Mouse (Mus musculus) liver, embryonic 13.5 days (tissue): ENCODE measurements around the gene Sdc1. TPM values are rescaled to one million over a fixed set of nuclear protein-coding genes. Genes with fewer than 3 reads are reported as not detected.

ENCODE experiments used
- ATAC-seq: fragments of 200-750 bp; cut with Nextera tagmentation; 2 replicates; pipeline ENCODE4 v1.8.0; 2017; ENCODE audit warnings: low read depth, mild to moderate bottlenecking, moderate number of reproducible peaks, moderate library complexity
- DNase-seq: peaks from one replicate; pipeline ENCODE4 v3.0.0; 2022
- H3K27ac ChIP-seq: fragments of 300-500 bp; sonication (generic); 2 replicates; pipeline ENCODE4 v1.5.1; 2015; ENCODE audit warnings: moderate library complexity, mild to moderate bottlenecking, inconsistent platforms
- H3K27me3 ChIP-seq: fragments of 300-500 bp; sonication (generic); 2 replicates; pipeline ENCODE4 v1.6.1; 2015; ENCODE audit warnings: mild to moderate bottlenecking, inconsistent platforms
- H3K36me3 ChIP-seq: fragments of 300-500 bp; sonication (generic); 2 replicates; pipeline ENCODE4 v1.6.1; 2015; ENCODE audit warnings: mild to moderate bottlenecking, inconsistent platforms
- H3K4me1 ChIP-seq: fragments of 300-500 bp; sonication (generic); replicated peaks from 2 replicates; pipeline ENCODE4 v1.6.1; 2015; ENCODE audit warnings: inconsistent platforms
- H3K4me2 ChIP-seq: fragments of 300-500 bp; sonication (generic); 2 replicates; pipeline ENCODE4 v1.6.1; 2015; ENCODE audit warnings: inconsistent platforms, mild to moderate bottlenecking, moderate library complexity
- H3K4me3 ChIP-seq: fragments of 300-500 bp; sonication (generic); replicated peaks from 2 replicates; pipeline ENCODE4 v1.5.1; 2015; ENCODE audit warnings: mild to moderate bottlenecking, inconsistent platforms
- H3K9ac ChIP-seq: fragments of 300-500 bp; sonication (generic); 2 replicates; pipeline ENCODE4 v1.6.1; 2015; ENCODE audit warnings: mild to moderate bottlenecking, inconsistent platforms
- H3K9me3 ChIP-seq: fragments of 300-500 bp; sonication (generic); replicated peaks from 2 replicates; pipeline ENCODE4 v1.6.1; 2016; ENCODE audit warnings: inconsistent platforms
- WGBS: fragments of 180-500 bp; shearing (Covaris S2); methylation state at CpG from one replicate; pipeline ENCODE4 v1.1.7; 2015; ENCODE audit not compliant: insufficient replicate concordance; 5-methylcytosine and 5-hydroxymethylcytosine counted together
- polyA plus RNA-seq: library from polyadenylated mRNA; unstranded; fragments of >200 nt; fragmentation: Nextera tagmentation; extraction: Ambion mirVana; gene quantifications from 2 replicates; pipeline ENCODE4 v1.2.1, GENCODE M21; 2015

Gene Sdc1
- polyA plus RNA-seq, 1 experiment from 2014 or later, result 23.3 TPM

GRCm38 (mm10) chr12:8764221-8764930, 6.7 kb upstream of the Sdc1 start:
- H3K4me3 ChIP-seq, result no peak overlapping the region
- H3K27me3 ChIP-seq, result no peaks in the 10 kb centered on the region
- no peak overlapping the region for H3K4me2 ChIP-seq
- H3K9ac ChIP-seq, result no peak overlapping the region
- no peak for ATAC-seq
- no peaks in the 10 kb centered on the region for H3K9me3 ChIP-seq
- H3K4me1 ChIP-seq, result no peaks in the 10 kb centered on the region
- 66% methylated on average over 15 of the region's 15 CpGs for WGBS
- H3K27ac ChIP-seq, result no peak overlapping the region
- no peak for DNase-seq
- no peaks in the 10 kb centered on the region for H3K36me3 ChIP-seq

GRCm38 (mm10) chr12:8771844-8772380, 789 bp downstream of the Sdc1 start:
- peak overlapping the region; percentile 58 for H3K27ac ChIP-seq
- no peaks in the 10 kb centered on the region for H3K36me3 ChIP-seq
- H3K27me3 ChIP-seq, result peaks cover 44% of the 10 kb centered on the region
- ATAC-seq (peak; percentile 10; the same call in 1 of the 2 replicates), DNase-seq (peak; percentile 8)
- WGBS, result under 1% methylated on average over 34 of the region's 37 CpGs
- peak overlapping the region; percentile 71 for H3K4me3 ChIP-seq
- H3K4me2 ChIP-seq, result peak overlapping the region; percentile 96
- H3K9me3 ChIP-seq, result no peaks in the 10 kb centered on the region
- peak overlapping the region; percentile 79 for H3K9ac ChIP-seq
- peaks cover 55% of the 10 kb centered on the region for H3K4me1 ChIP-seq

- DNase-seq (peak; percentile 20), ATAC-seq (peak; percentile 34)
- peak overlapping the region; percentile 71 for H3K4me3 ChIP-seq
- H3K27ac ChIP-seq, result peak overlapping the region; percentile 58; the same call in 1 of the 2 replicates
- peaks cover 59% of the 10 kb centered on the region for H3K4me1 ChIP-seq
- peaks cover 44% of the 10 kb centered on the region for H3K27me3 ChIP-seq
- under 1% methylated on average over 52 of the region's 55 CpGs for WGBS
- no peaks in the 10 kb centered on the region for H3K36me3 ChIP-seq
- H3K9ac ChIP-seq, result peak overlapping the region; percentile 79
- peak overlapping the region; percentile 96 for H3K4me2 ChIP-seq
- H3K9me3 ChIP-seq, result no peaks in the 10 kb centered on the region
Measured at GRCm38 (mm10) chr12:8772451-8773143, 1.5 kb downstream of the Sdc1 start.

GRCm38 (mm10) chr12:8773336-8773735, 2.2 kb downstream of the Sdc1 start:
- DNase-seq (no peak), ATAC-seq (no peak)
- peak overlapping the region; percentile 96 for H3K4me2 ChIP-seq
- 56% methylated on average over 6 of the region's 6 CpGs for WGBS
- peak overlapping the region; percentile 79; the same call in 1 of the 2 replicates for H3K9ac ChIP-seq
- H3K9me3 ChIP-seq, result no peaks in the 10 kb centered on the region
- H3K36me3 ChIP-seq, result no peaks in the 10 kb centered on the region
- H3K4me1 ChIP-seq, result peaks cover 63% of the 10 kb centered on the region
- peaks cover 44% of the 10 kb centered on the region for H3K27me3 ChIP-seq
- peak overlapping the region; percentile 71 for H3K4me3 ChIP-seq
- no peak overlapping the region; the same call in 1 of the 2 replicates for H3K27ac ChIP-seq

GRCm38 (mm10) chr12:8774183-8774582, 3.1 kb downstream of the Sdc1 start:
- H3K36me3 ChIP-seq, result no peaks in the 10 kb centered on the region
- H3K4me3 ChIP-seq, result no peak overlapping the region
- H3K9ac ChIP-seq, result no peak overlapping the region
- H3K4me1 ChIP-seq, result peaks cover 65% of the 10 kb centered on the region
- no peak overlapping the region for H3K27ac ChIP-seq
- ATAC-seq (no peak), DNase-seq (no peak)
- H3K9me3 ChIP-seq, result no peaks in the 10 kb centered on the region
- H3K4me2 ChIP-seq, result no peak overlapping the region
- peaks cover 44% of the 10 kb centered on the region for H3K27me3 ChIP-seq

- Histone ChIP-seq H3K27me3 (peaks cover 27% of the 10 kb centered on the region), H3K9me3 (no peaks in the 10 kb centered on the region), H3K4me1 (peaks cover 77% of the 10 kb centered on the region), H3K27ac (no peak overlapping the region), H3K4me3 (no peak overlapping the region), H3K9ac (no peak overlapping the region), H3K36me3 (no peaks in the 10 kb centered on the region), H3K4me2 (no peak overlapping the region)
- 77% methylated on average over 7 of the region's 7 CpGs for WGBS
- ATAC-seq (no peak), DNase-seq (no peak)
Measured at GRCm38 (mm10) chr12:8776206-8776605, 5.1 kb downstream of the Sdc1 start.

- no peak for DNase-seq
- no peak overlapping the region for H3K27ac ChIP-seq
- H3K9me3 ChIP-seq, result no peaks in the 10 kb centered on the region
- ATAC-seq, result no peak
- H3K36me3 ChIP-seq, result no peaks in the 10 kb centered on the region
- WGBS, result 32% methylated on average over 3 of the region's 3 CpGs
- peaks cover 77% of the 10 kb centered on the region for H3K4me1 ChIP-seq
- no peak overlapping the region for H3K9ac ChIP-seq
- H3K4me3 ChIP-seq, result no peak overlapping the region
- no peak overlapping the region for H3K4me2 ChIP-seq
- H3K27me3 ChIP-seq, result peaks cover 22% of the 10 kb centered on the region
Measured at GRCm38 (mm10) chr12:8776741-8777140, 5.6 kb downstream of the Sdc1 start.

GRCm38 (mm10) chr12:8778106-8778505, 7.0 kb downstream of the Sdc1 start:
- H3K4me2 ChIP-seq, result no peak overlapping the region
- no peak for DNase-seq
- peaks cover 74% of the 10 kb centered on the region for H3K4me1 ChIP-seq
- H3K9me3 ChIP-seq, result no peaks in the 10 kb centered on the region
- H3K27ac ChIP-seq, result no peak overlapping the region
- WGBS, result 73% methylated on average over 7 of the region's 7 CpGs
- no peak overlapping the region for H3K4me3 ChIP-seq
- peaks cover 8% of the 10 kb centered on the region for H3K27me3 ChIP-seq
- no peaks in the 10 kb centered on the region for H3K36me3 ChIP-seq
- no peak overlapping the region for H3K9ac ChIP-seq
- ATAC-seq, result no peak

- peak overlapping the region; percentile 9; the same call in 1 of the 2 replicates for H3K27ac ChIP-seq
- no peaks in the 10 kb centered on the region for H3K27me3 ChIP-seq
- H3K9ac ChIP-seq, result no peak overlapping the region
- H3K9me3 ChIP-seq, result no peaks in the 10 kb centered on the region
- H3K4me3 ChIP-seq, result no peak overlapping the region
- ATAC-seq, result peak; percentile 8; the same call in 1 of the 2 replicates
- no peak overlapping the region for H3K4me2 ChIP-seq
- peaks cover 73% of the 10 kb centered on the region for H3K4me1 ChIP-seq
- no peaks in the 10 kb centered on the region for H3K36me3 ChIP-seq
- no peak for DNase-seq
- WGBS, result 54% methylated on average over 4 of the region's 4 CpGs
Measured at GRCm38 (mm10) chr12:8779851-8780250, 8.7 kb downstream of the Sdc1 start.

- Histone ChIP-seq H3K4me2 (no peak overlapping the region), H3K9me3 (no peaks in the 10 kb centered on the region), H3K4me1 (peaks cover 70% of the 10 kb centered on the region), H3K9ac (no peak overlapping the region), H3K27me3 (no peaks in the 10 kb centered on the region), H3K27ac (no peak overlapping the region), H3K36me3 (no peaks in the 10 kb centered on the region), H3K4me3 (no peak overlapping the region)
- WGBS, result 63% methylated on average over 7 of the region's 7 CpGs
- ATAC-seq, result no peak
- DNase-seq, result no peak
Measured at GRCm38 (mm10) chr12:8781121-8781520, 10.0 kb downstream of the Sdc1 start.

GRCm38 (mm10) chr12:8781681-8782378, 10.7 kb downstream of the Sdc1 start:
- H3K4me1 ChIP-seq, result peaks cover 70% of the 10 kb centered on the region
- H3K4me2 ChIP-seq, result no peak overlapping the region
- H3K36me3 ChIP-seq, result no peaks in the 10 kb centered on the region
- H3K27ac ChIP-seq, result no peak overlapping the region
- ATAC-seq (no peak), DNase-seq (no peak)
- no peak overlapping the region for H3K4me3 ChIP-seq
- no peak overlapping the region for H3K9ac ChIP-seq
- 69% methylated on average over 9 of the region's 9 CpGs for WGBS
- H3K27me3 ChIP-seq, result no peaks in the 10 kb centered on the region
- H3K9me3 ChIP-seq, result no peaks in the 10 kb centered on the region
